Mouse (Mus musculus) lung, adult 2 months (tissue): ENCODE results near the gene She.

Experiments
- CTCF ChIP-seq: fragments of 200-500 bp; IDR thresholded peaks from 2 replicates; pipeline ENCODE4 v1.5.1; 2011; ENCODE audit warnings: mild to moderate bottlenecking, low read length, control low read depth; ENCODE audit not compliant: insufficient read depth
- POLR2A ChIP-seq: fragments of 200-500 bp; IDR thresholded peaks from 2 replicates; pipeline ENCODE4 v1.6.1; 2011; ENCODE audit warnings: low read depth, mild to moderate bottlenecking, control low read depth, low read length, borderline replicate concordance; ENCODE audit errors: extremely low read depth

DNA sequence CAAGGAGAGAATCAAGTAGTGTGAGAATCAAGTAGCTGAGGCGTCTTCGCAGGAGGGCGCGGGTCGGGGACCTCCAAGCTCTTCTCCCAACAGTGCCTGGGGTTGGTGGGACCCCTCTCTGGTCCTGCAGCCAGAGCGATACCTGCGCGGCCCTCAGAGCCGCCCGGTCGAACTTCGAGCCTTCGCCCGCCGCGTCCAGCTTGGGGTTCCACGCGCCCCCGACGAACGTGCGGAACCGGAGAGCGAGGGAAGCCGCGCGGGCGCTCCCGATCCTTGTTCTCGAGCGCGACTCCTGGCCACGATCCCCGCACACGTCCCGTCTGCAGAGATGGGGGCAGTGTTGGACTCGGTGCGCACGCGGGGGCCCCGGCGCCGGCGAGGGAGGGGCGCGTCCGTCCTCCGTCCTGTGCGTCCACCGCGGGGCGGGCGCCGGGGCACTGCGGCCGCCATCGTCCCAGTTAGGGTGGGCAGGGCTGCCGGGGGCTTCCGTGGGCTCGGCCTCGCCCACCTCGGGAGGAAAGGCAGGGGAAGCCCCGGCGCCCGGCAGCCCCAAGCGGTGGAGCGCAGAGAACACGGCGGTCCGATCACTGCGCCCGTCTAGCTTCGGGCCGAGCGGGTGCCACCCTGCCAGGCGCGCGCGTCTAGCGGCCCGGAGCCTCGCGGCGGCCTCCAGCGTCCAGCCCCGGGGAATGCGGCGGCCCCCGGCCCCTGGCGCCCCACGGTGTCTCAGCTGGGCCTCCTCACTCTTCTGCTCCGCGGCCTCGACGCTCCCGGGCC lies at the start of gene She:
- peak; percentile 55; the same call in 1 of the 2 replicates for TF ChIP-seq POLR2A
- TF ChIP-seq CTCF, result no peak
